Mouse (Mus musculus) G1E (cell line): ENCODE results near the gene Slc35b1.

Source experiments
- CTCF ChIP-seq: IDR thresholded peaks from 2 replicates; pipeline ENCODE4 v1.5.1; 2012; ENCODE audit warnings: low read depth, low read length, inconsistent platforms, mixed read lengths
- GATA1 ChIP-seq: IDR thresholded peaks from 2 replicates; pipeline ENCODE4 v1.6.1; 2012; ENCODE audit warnings: borderline replicate concordance, low read length, inconsistent platforms, mixed read lengths

GRCm38 (mm10) chr11:95356469-95357273, 27.8 kb upstream of the Slc35b1 start:
- TF ChIP-seq GATA1 (no peak), CTCF (no peak)
